Mouse (Mus musculus) liver, embryonic 11.5 days (tissue): ENCODE results near the gene Tmprss9. TPM values are rescaled to one million over a fixed set of nuclear protein-coding genes. Genes with fewer than 3 reads are reported as not detected.

Experiments used
- ATAC-seq: fragments of 200-750 bp; cut with Nextera tagmentation; replicated peaks from 2 replicates; pipeline ENCODE4 v1.8.0; 2017; ENCODE audit warnings: moderate number of reproducible peaks, mild to moderate bottlenecking, moderate TSS enrichment, moderate library complexity; ENCODE audit not compliant: low FRiP score
- DNase-seq: peaks from one replicate; pipeline ENCODE4 v3.0.0-alpha.2; 2017; ENCODE audit warnings: low spot score
- H3K27ac ChIP-seq: fragments of 300-500 bp; sonication (generic); 2 replicates; pipeline ENCODE4 v1.5.1; 2014; ENCODE audit warnings: mild to moderate bottlenecking, low read depth, low read length, control low read depth
- H3K27me3 ChIP-seq: fragments of 300-500 bp; sonication (generic); replicated peaks from 2 replicates; pipeline ENCODE4 v1.6.1; 2014; ENCODE audit warnings: low read length, mixed read lengths; ENCODE audit not compliant: control insufficient read depth, insufficient read depth
- H3K36me3 ChIP-seq: fragments of 300-500 bp; sonication (generic); 2 replicates; pipeline ENCODE4 v1.6.1; 2014; ENCODE audit warnings: mild to moderate bottlenecking, low read length, moderate library complexity, mixed read lengths; ENCODE audit not compliant: control insufficient read depth, insufficient read depth
- H3K4me1 ChIP-seq: fragments of 300-500 bp; sonication (generic); replicated peaks from 2 replicates; pipeline ENCODE4 v1.6.1; 2014; ENCODE audit warnings: low read length, mixed read lengths; ENCODE audit not compliant: control insufficient read depth, insufficient read depth
- H3K4me2 ChIP-seq: fragments of 300-500 bp; sonication (generic); 2 replicates; pipeline ENCODE4 v1.6.1; 2014; ENCODE audit warnings: mild to moderate bottlenecking, control low read depth, moderate library complexity
- H3K4me3 ChIP-seq: fragments of 300-500 bp; sonication (generic); 2 replicates; pipeline ENCODE4 v1.5.1; 2014; ENCODE audit warnings: low read depth, low read length, control low read depth
- H3K9ac ChIP-seq: fragments of 300-500 bp; sonication (generic); 2 replicates; pipeline ENCODE4 v1.6.1; 2014; ENCODE audit warnings: low read depth, low read length, control low read depth
- H3K9me3 ChIP-seq: fragments of 300-500 bp; sonication (generic); 2 replicates; pipeline ENCODE4 v1.6.1; 2016; ENCODE audit warnings: low read length, inconsistent platforms, mixed read lengths; ENCODE audit not compliant: control insufficient read depth
- WGBS: fragments of 180-500 bp; shearing (Covaris S2); extraction: QIAGEN DNeasy Blood & Tissue Kit; methylation state at CpG from one replicate; pipeline ENCODE4 v1.1.7; 2014; 5-methylcytosine and 5-hydroxymethylcytosine counted together
- polyA plus RNA-seq: library from polyadenylated mRNA; unstranded; fragments of >200 nt; fragmentation: Nextera tagmentation; extraction: Ambion mirVana; gene quantifications from 2 replicates; pipeline ENCODE4 v1.2.1, GENCODE M21; 2014

Gene Tmprss9
- polyA plus RNA-seq, 1 experiment from 2014 or later: not detected

- no peaks in the 10 kb centered on the region for H3K36me3 ChIP-seq
- no peak overlapping the region for H3K4me2 ChIP-seq
- no peak overlapping the region for H3K27ac ChIP-seq
- no peak overlapping the region for H3K9ac ChIP-seq
- no peak overlapping the region for H3K4me3 ChIP-seq
- no peak for DNase-seq
- no peaks in the 10 kb centered on the region for H3K4me1 ChIP-seq
- 67% methylated on average over 2 of the region's 2 CpGs for WGBS
- no peak for ATAC-seq
- no peaks in the 10 kb centered on the region for H3K9me3 ChIP-seq
- peaks cover 77% of the 10 kb centered on the region for H3K27me3 ChIP-seq
These were observed 33.2 kb upstream of the Tmprss9 start for GRCm38 (mm10) chr10:80838346-80838912.

DNA sequence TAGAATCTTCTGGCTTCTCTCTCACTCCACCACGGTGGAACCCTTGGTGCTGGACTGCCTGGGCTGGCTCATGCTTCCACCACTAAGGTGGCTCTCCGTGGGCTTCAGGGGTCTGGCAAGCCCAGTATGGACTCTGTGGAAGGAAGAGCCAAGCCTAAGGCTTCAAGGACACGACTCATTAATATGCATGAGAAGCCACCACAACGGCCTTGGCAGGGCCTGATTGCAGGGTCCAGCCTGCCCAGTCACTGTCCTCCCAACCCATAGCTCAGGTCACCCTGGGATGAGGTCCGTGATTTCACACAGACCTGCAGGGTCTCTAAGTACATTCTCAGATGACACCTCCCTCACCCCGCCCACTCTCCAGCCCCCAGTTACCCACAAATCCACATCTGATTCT lies 31.8 kb upstream of the Tmprss9 start:
- Histone ChIP-seq H3K27ac (no peak overlapping the region), H3K4me1 (0 out of 2 replicates have a peak, but pooled peaks cover 3% of the 10 kb centered on the region), H3K36me3 (no peaks in the 10 kb centered on the region), H3K4me2 (no peak overlapping the region), H3K4me3 (no peak overlapping the region), H3K9me3 (no peaks in the 10 kb centered on the region), H3K27me3 (peaks cover 77% of the 10 kb centered on the region), H3K9ac (no peak overlapping the region)
- WGBS: 58% methylated on average over 6 of the region's 6 CpGs
- ATAC-seq (no peak), DNase-seq (no peak)

GRCm38 (mm10) chr10:80841685-80842084 lies 30.0 kb upstream of the Tmprss9 start:
- Histone ChIP-seq H3K4me3 (no peak overlapping the region), H3K9me3 (no peaks in the 10 kb centered on the region), H3K4me2 (no peak overlapping the region), H3K27ac (no peak overlapping the region), H3K36me3 (no peaks in the 10 kb centered on the region), H3K9ac (no peak overlapping the region), H3K4me1 (0 out of 2 replicates have a peak, but pooled peaks cover 3% of the 10 kb centered on the region), H3K27me3 (peaks cover 76% of the 10 kb centered on the region)
- 76% methylated on average over 2 of the region's 2 CpGs for WGBS
- ATAC-seq (no peak), DNase-seq (no peak)

GRCm38 (mm10) chr10:80842334-80842733 lies 29.3 kb upstream of the Tmprss9 start:
- Histone ChIP-seq H3K4me1 (0 out of 2 replicates have a peak, but pooled peaks cover 3% of the 10 kb centered on the region), H3K9ac (no peak overlapping the region), H3K9me3 (no peaks in the 10 kb centered on the region), H3K4me3 (no peak overlapping the region), H3K27me3 (peaks cover 70% of the 10 kb centered on the region), H3K36me3 (no peaks in the 10 kb centered on the region), H3K4me2 (no peak overlapping the region), H3K27ac (no peak overlapping the region)
- WGBS: 76% methylated on average over 15 of the region's 15 CpGs
- DNase-seq (no peak), ATAC-seq (no peak)

DNA sequence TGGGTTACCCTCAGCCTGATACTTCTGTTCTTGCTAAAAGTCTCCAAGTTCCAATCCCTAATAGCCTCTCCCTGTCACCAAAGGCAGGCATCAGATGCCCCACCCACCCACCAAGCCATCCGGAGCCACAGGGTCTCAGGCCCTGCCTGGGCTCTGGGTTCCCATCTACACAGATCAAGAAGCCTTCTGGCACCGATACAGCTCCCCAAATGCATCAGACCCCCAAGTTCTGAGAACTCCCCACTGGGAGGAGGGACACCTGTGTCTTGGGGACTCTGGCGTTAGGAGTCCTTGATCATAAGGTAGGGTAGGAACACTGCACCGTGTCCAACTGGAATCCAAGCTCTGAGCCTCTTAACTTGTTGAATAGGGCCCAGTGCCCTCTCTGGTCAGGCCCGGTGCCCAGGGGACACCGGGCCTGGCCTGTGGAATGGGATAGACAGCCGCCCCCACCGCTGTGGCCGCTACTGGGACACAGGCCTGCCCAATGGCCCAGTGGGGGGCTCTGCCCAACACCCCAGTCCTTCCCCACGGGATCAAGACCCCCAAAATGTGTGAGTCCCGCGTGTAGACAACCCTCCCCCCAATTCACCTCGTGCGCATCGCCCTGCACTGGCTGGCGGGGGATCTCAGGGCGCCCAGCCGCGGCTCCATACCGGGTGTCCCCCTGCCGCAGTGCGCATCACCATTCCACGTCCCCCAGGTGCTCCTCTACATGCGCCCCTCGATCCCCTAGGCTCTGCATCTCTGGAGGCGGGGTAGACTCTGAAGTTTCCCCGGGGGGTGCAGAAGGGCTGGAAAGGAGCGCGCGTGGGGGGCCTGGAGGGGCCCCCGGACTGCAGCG lies 28.3 kb upstream of the Tmprss9 start:
- Histone ChIP-seq H3K4me3 (peak overlapping the region; percentile 36), H3K27me3 (peaks cover 66% of the 10 kb centered on the region), H3K36me3 (no peaks in the 10 kb centered on the region), H3K9ac (no peak overlapping the region), H3K4me2 (peak overlapping the region; percentile 65), H3K27ac (no peak overlapping the region), H3K9me3 (no peaks in the 10 kb centered on the region), H3K4me1 (peaks cover 4% of the 10 kb centered on the region; the same call in 1 of the 2 replicates)
- DNase-seq: no peak
- 10% methylated on average over 32 of the region's 32 CpGs for WGBS
- ATAC-seq: no peak

GRCm38 (mm10) chr10:80843931-80844547 lies 27.6 kb upstream of the Tmprss9 start, which contains the start of gene Lingo3:
Gene Lingo3 (minus strand): TSS chr10:80844039.
- no peak for ATAC-seq
- DNase-seq: no peak
- Histone ChIP-seq H3K4me3 (peak within 1 kb of the TSS; percentile 36), H3K36me3 (no peaks in the 10 kb centered on the region), H3K4me2 (peak within 1 kb of the TSS; percentile 65), H3K27me3 (peaks cover 61% of the 10 kb centered on the region), H3K4me1 (peaks cover 12% of the 10 kb centered on the region), H3K9me3 (no peaks in the 10 kb centered on the region), H3K9ac (no peak within 1 kb of the TSS), H3K27ac (no peak within 1 kb of the TSS)
- 6% methylated on average over 51 of the region's 51 CpGs for WGBS

GRCm38 (mm10) chr10:80845055-80845693 lies 26.5 kb upstream of the Tmprss9 start:
- Histone ChIP-seq H3K27ac (no peak overlapping the region), H3K27me3 (peaks cover 61% of the 10 kb centered on the region), H3K4me2 (no peak overlapping the region; the same call in 1 of the 2 replicates), H3K9ac (no peak overlapping the region), H3K36me3 (no peaks in the 10 kb centered on the region; the same call in 1 of the 2 replicates), H3K4me3 (no peak overlapping the region), H3K9me3 (no peaks in the 10 kb centered on the region), H3K4me1 (peaks cover 15% of the 10 kb centered on the region)
- no peak for ATAC-seq
- WGBS: 66% methylated on average over 8 of the region's 8 CpGs
- no peak for DNase-seq

GRCm38 (mm10) chr10:80845732-80846131 lies 25.9 kb upstream of the Tmprss9 start:
- peaks cover 15% of the 10 kb centered on the region for H3K4me1 ChIP-seq
- DNase-seq: no peak
- H3K9me3 ChIP-seq: no peaks in the 10 kb centered on the region
- no peak for ATAC-seq
- no peak overlapping the region for H3K27ac ChIP-seq
- 76% methylated on average over 12 of the region's 12 CpGs for WGBS
- H3K27me3 ChIP-seq: peaks cover 59% of the 10 kb centered on the region
- H3K36me3 ChIP-seq: no peaks in the 10 kb centered on the region; the same call in 1 of the 2 replicates
- H3K9ac ChIP-seq: no peak overlapping the region
- H3K4me2 ChIP-seq: no peak overlapping the region
- H3K4me3 ChIP-seq: no peak overlapping the region
